Mouse (Mus musculus) midbrain, embryonic 11.5 days (tissue): Measurements from ENCODE around the gene Zfp775. TPM values are rescaled to one million over a fixed set of nuclear protein-coding genes. Genes with fewer than 3 reads are reported as not detected.
A peak's percentile ranks its signal among the peaks of the same experiment; 100 is the strongest.

ENCODE experiments used
- ATAC-seq: fragments of 200-750 bp; cut with Nextera tagmentation; 2 replicates; pipeline ENCODE4 v1.8.0; 2017; ENCODE audit warnings: moderate TSS enrichment, moderate library complexity; ENCODE audit not compliant: low FRiP score
- DNase-seq: peaks from one replicate; pipeline ENCODE4 v3.0.0; 2015; ENCODE audit warnings: low spot score; ENCODE audit errors: missing footprints
- H3K27ac ChIP-seq: fragments of 300-500 bp; sonication (generic); 2 replicates; pipeline ENCODE4 v1.5.1; 2014; ENCODE audit warnings: low read depth, low read length
- H3K27me3 ChIP-seq: fragments of 300-500 bp; sonication (generic); 2 replicates; pipeline ENCODE4 v1.6.1; 2014; ENCODE audit warnings: mild to moderate bottlenecking, low read length, moderate library complexity, mixed read lengths; ENCODE audit not compliant: control insufficient read depth, insufficient read depth
- H3K36me3 ChIP-seq: fragments of 300-500 bp; sonication (generic); 2 replicates; pipeline ENCODE4 v1.6.1; 2014; ENCODE audit warnings: mild to moderate bottlenecking, low read length, moderate library complexity, mixed read lengths; ENCODE audit not compliant: control insufficient read depth, insufficient read depth
- H3K4me1 ChIP-seq: fragments of 300-500 bp; sonication (generic); 2 replicates; pipeline ENCODE4 v1.6.1; 2014; ENCODE audit warnings: low read length; ENCODE audit not compliant: control insufficient read depth, insufficient read depth
- H3K4me2 ChIP-seq: fragments of 300-500 bp; sonication (generic); 2 replicates; pipeline ENCODE4 v1.6.1; 2014; ENCODE audit warnings: mild to moderate bottlenecking, moderate library complexity
- H3K4me3 ChIP-seq: fragments of 300-500 bp; sonication (generic); 2 replicates; pipeline ENCODE4 v1.5.1; 2014; ENCODE audit warnings: low read depth, low read length
- H3K9ac ChIP-seq: fragments of 300-500 bp; sonication (generic); 2 replicates; pipeline ENCODE4 v1.6.1; 2014; ENCODE audit warnings: low read length
- H3K9me3 ChIP-seq: fragments of 300-500 bp; sonication (generic); 2 replicates; pipeline ENCODE4 v1.6.1; 2016; ENCODE audit warnings: low read length; ENCODE audit not compliant: control insufficient read depth
- WGBS: fragments of 180-500 bp; shearing (Covaris S2); extraction: QIAGEN DNeasy Blood & Tissue Kit; methylation state at CpG from one replicate; pipeline ENCODE4 v1.1.7; 2014; 5-methylcytosine and 5-hydroxymethylcytosine counted together
- polyA plus RNA-seq: library from polyadenylated mRNA; unstranded; fragments of >200 nt; fragmentation: Nextera tagmentation; extraction: Ambion mirVana; gene quantifications from 2 replicates; pipeline ENCODE4 v1.2.1, GENCODE M21; 2014

The Zfp775 gene
- 7.8 and 9.3 TPM in 2 replicates for polyA plus RNA-seq

GRCm38 (mm10) chr6:48601271-48602079 lies at the start of gene Zfp775:
TSS of gene Zfp775 (plus strand) at chr6:48602063.
- ATAC-seq (peak; percentile 100), DNase-seq (peak; percentile 98)
- Histone ChIP-seq H3K9ac (peak within 1 kb of the TSS; percentile 91), H3K9me3 (no peaks in the 10 kb centered on the region; the same call in 1 of the 2 replicates), H3K27me3 (no peaks in the 10 kb centered on the region), H3K4me3 (peak within 1 kb of the TSS; percentile 66), H3K4me1 (peaks cover 8% of the 10 kb centered on the region), H3K36me3 (peaks cover 22% of the 10 kb centered on the region), H3K27ac (peak within 1 kb of the TSS; percentile 81), H3K4me2 (peak within 1 kb of the TSS; percentile 85)
- 5% methylated on average over 42 of the region's 42 CpGs for WGBS

DNA sequence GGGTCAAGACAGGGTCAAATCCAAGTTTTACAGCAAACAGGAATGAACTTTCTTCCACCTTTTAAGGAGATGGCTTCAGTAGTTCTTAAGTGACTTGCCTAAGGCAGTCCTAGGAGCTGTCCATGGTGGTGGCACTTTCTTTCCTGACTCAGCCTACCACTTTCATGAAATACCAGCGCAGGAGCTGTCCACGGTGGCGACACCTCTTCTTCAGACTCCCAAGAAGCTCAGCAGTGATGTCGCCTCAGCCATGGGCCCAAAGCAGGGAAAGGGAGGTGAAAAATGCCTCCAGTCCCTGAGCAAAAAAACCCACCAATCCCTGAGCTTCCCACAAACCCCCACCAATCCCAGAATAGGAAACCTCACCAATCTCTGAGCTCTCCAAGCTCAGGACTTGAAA lies 48.9 kb upstream of the Zfp775 start:
- peak; percentile 33 for DNase-seq
- H3K4me2 ChIP-seq: no peak overlapping the region
- WGBS: 80% methylated on average over 4 of the region's 4 CpGs

GRCm38 (mm10) chr6:48553819-48554218 lies 48.0 kb upstream of the Zfp775 start:
- ATAC-seq (peak; percentile 12; the same call in 1 of the 2 replicates), DNase-seq (no peak)
- Histone ChIP-seq H3K9me3 (no peaks in the 10 kb centered on the region), H3K9ac (peak overlapping the region; percentile 81), H3K36me3 (no peaks in the 10 kb centered on the region), H3K27ac (peak overlapping the region; percentile 93), H3K4me3 (peak overlapping the region; percentile 55), H3K27me3 (no peaks in the 10 kb centered on the region), H3K4me2 (peak overlapping the region; percentile 82), H3K4me1 (peaks cover 12% of the 10 kb centered on the region)
- 84% methylated on average over 4 of the region's 4 CpGs for WGBS

More for the DNA sequence above, 48.9 kb upstream of the Zfp775 start:
- no peaks in the 10 kb centered on the region for H3K36me3 ChIP-seq
- peaks cover 12% of the 10 kb centered on the region for H3K4me1 ChIP-seq
- no peak overlapping the region for H3K27ac ChIP-seq
- no peak for ATAC-seq
- H3K9ac ChIP-seq: no peak overlapping the region
- H3K9me3 ChIP-seq: no peaks in the 10 kb centered on the region
- no peak overlapping the region for H3K4me3 ChIP-seq
- H3K27me3 ChIP-seq: no peaks in the 10 kb centered on the region

- ATAC-seq: peak; percentile 94
Measured at GRCm38 (mm10) chr6:48554280-48555103, 47.4 kb upstream of the Zfp775 start, which contains the start of gene Lrrc61. TSS of gene Lrrc61 (plus strand) at chr6:48554796.

GRCm38 (mm10) chr6:48555104-48555890 lies 46.6 kb upstream of the Zfp775 start:
- Histone ChIP-seq H3K9ac (peak overlapping the region; percentile 81), H3K4me2 (peak overlapping the region; percentile 82), H3K4me1 (peaks cover 12% of the 10 kb centered on the region), H3K27ac (peak overlapping the region; percentile 93), H3K4me3 (peak overlapping the region; percentile 55), H3K27me3 (no peaks in the 10 kb centered on the region), H3K9me3 (no peaks in the 10 kb centered on the region), H3K36me3 (no peaks in the 10 kb centered on the region)
- DNase-seq: no peak
- ATAC-seq: peak; percentile 87
- WGBS: 28% methylated on average over 14 of the region's 14 CpGs

More at GRCm38 (mm10) chr6:48554280-48555103, 47.4 kb upstream of the Zfp775 start, which contains the start of gene Lrrc61:
- no peaks in the 10 kb centered on the region for H3K9me3 ChIP-seq
- peak within 1 kb of the TSS; percentile 82 for H3K4me2 ChIP-seq
- H3K4me3 ChIP-seq: peak within 1 kb of the TSS; percentile 55
- H3K9ac ChIP-seq: peak within 1 kb of the TSS; percentile 81
- H3K36me3 ChIP-seq: no peaks in the 10 kb centered on the region
- under 1% methylated on average over 39 of the region's 39 CpGs for WGBS
- peaks cover 12% of the 10 kb centered on the region for H3K4me1 ChIP-seq
- H3K27ac ChIP-seq: peak within 1 kb of the TSS; percentile 93
- DNase-seq: peak; percentile 98
- H3K27me3 ChIP-seq: no peaks in the 10 kb centered on the region

DNA sequence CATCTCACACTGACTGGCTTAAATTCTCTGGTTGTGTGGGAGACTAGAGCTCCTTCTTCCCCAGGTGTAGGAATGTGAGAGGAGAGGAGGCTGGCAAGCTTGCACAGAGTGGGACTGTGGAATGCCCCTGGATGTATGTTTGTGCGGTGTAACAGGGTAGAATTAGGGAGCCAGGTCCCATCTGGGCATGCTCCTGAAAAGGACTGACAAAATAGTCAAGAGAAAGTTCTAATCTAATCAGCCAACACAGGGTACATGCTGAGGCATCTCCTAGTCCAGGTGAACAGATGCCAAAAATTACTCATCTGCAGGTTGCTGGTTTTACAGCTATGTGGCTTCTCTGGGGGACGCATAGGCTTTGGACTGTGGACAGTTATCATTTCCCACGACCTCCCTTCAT lies 45.9 kb upstream of the Zfp775 start:
- no peak for DNase-seq
- no peak for ATAC-seq
- Histone ChIP-seq H3K4me1 (peaks cover 12% of the 10 kb centered on the region), H3K9ac (peak overlapping the region; percentile 81; the same call in 1 of the 2 replicates), H3K36me3 (no peaks in the 10 kb centered on the region), H3K4me3 (no peak overlapping the region), H3K9me3 (no peaks in the 10 kb centered on the region), H3K4me2 (peak overlapping the region; percentile 82; the same call in 1 of the 2 replicates), H3K27ac (no peak overlapping the region), H3K27me3 (no peaks in the 10 kb centered on the region)
- 83% methylated on average over 3 of the region's 3 CpGs for WGBS

GRCm38 (mm10) chr6:48565693-48566310 lies 36.1 kb upstream of the Zfp775 start:
- DNase-seq: peak; percentile 35
- Histone ChIP-seq H3K4me1 (no peaks in the 10 kb centered on the region), H3K4me3 (no peak overlapping the region), H3K4me2 (no peak overlapping the region), H3K27me3 (no peaks in the 10 kb centered on the region), H3K27ac (no peak overlapping the region), H3K9me3 (no peaks in the 10 kb centered on the region), H3K9ac (no peak overlapping the region), H3K36me3 (peaks cover 4% of the 10 kb centered on the region)
- WGBS: 96% methylated on average over 4 of the region's 4 CpGs
- no peak for ATAC-seq

DNA sequence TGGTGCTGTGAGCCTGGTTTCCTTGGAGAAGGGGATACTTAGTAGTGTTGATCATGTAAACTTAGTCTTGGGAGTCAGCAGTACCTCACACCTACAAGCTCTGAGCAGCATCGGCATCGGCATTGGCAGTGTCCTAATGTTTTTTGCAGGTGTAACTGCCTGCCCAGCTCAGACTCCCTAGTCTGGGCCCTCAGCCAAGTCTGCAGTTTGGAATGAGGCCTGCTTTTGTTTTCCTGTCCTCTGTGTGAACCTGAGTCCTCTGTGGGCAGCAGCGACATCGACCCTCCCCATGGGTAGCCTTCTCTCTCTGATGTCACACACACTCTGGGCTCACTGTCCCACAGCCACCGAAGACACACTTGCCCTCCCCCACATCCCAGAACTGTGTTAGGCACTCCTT lies 35.6 kb upstream of the Zfp775 start:
- Histone ChIP-seq H3K4me3 (no peak overlapping the region), H3K4me1 (no peaks in the 10 kb centered on the region), H3K36me3 (peaks cover 4% of the 10 kb centered on the region), H3K9me3 (no peaks in the 10 kb centered on the region), H3K9ac (no peak overlapping the region), H3K4me2 (no peak overlapping the region), H3K27ac (no peak overlapping the region), H3K27me3 (no peaks in the 10 kb centered on the region)
- ATAC-seq (no peak), DNase-seq (peak; percentile 74)
- 90% methylated on average over 5 of the region's 5 CpGs for WGBS
